Mouse (Mus musculus): ENCODE measurements around the gene Tcf20. TPM values are rescaled to one million over a fixed set of nuclear protein-coding genes. Genes with fewer than 3 reads are reported as not detected.
A peak's percentile ranks its signal among the peaks of the same experiment; 100 is the strongest.

Tcf20 gene
- total RNA-seq, 2 experiments from 2014 or later, result 60.7 to 67.9 TPM

DNA sequence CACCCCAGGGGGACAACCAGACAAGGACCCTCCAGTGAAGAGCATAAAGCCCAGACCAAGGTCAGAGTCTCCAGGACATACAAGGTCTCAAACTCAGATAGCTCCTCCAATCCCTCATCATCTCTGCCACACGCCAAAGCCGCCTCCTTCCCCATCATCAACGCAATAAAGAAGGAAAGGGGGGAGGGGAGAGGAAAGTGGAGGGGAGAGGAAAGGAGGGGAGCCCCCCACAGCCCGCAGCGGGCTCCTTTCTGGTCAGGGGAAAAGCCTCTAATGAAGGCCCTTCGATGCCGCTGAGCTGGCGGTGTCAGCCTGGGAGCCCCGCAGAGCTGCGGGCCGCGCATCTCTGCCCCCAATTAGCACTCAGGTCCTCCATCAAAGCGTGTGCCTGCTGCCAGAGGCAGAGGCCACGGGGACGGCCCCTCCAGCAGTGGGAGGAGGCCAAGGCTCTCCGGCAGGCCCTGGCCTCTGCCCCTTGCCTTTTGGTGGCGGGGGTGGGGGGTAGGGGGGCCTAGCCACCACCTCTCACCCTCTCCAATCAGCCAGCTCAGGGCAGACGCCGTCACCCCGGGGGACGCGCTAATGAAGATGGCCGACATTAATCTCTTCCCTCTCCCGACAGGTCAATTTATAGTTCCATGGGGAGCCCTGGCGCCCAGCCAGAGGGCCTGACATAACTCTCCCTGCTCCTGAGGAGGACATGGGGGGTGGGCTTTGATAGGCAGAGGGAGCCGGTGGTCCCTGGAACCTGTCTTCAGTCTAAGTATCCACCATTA is 26.7 kb downstream of the Tcf20 start:
- DNase-seq, result no peak
- intact Hi-C loops (cut with DNase I), result no loop called here

- DNase-seq, result no peak
- intact Hi-C loops (cut with DNase I), result no loop called here
These were observed 28.5 kb downstream of the Tcf20 start for GRCm38 (mm10) chr15:82959151-82959550.

GRCm38 (mm10) chr15:82958253-82958701 is 29.4 kb downstream of the Tcf20 start:
- peak in 1 of 2 experiments; percentile 40 for DNase-seq
- intact Hi-C loops (cut with DNase I), result no loop called here

- intact Hi-C loops (cut with DNase I), result no loop called here
- no peak for DNase-seq
These were observed 31.0 kb downstream of the Tcf20 start for GRCm38 (mm10) chr15:82956721-82957120.

DNA sequence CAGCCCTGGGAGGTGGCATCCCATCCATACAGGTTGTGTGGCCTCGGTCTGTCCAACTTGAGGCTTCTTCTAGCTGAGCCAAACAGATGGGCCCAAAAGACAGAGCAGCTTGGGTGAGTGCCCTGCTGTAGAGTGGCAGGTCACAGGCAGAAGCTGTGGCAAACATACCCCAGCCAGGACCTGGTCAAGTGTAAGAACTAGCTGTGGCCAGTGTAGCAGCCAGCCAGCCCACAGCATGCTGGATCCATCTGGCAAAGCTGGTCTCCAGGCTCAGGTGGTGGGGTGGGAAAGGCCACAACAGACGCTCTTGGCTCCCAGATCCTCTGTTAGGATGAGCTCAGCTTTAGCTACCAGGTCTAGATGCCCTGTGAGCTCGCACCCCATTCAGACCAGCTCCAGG is 31.4 kb downstream of the Tcf20 start:
- intact Hi-C loops (cut with DNase I), result no loop called here
- no peak for DNase-seq

DNA sequence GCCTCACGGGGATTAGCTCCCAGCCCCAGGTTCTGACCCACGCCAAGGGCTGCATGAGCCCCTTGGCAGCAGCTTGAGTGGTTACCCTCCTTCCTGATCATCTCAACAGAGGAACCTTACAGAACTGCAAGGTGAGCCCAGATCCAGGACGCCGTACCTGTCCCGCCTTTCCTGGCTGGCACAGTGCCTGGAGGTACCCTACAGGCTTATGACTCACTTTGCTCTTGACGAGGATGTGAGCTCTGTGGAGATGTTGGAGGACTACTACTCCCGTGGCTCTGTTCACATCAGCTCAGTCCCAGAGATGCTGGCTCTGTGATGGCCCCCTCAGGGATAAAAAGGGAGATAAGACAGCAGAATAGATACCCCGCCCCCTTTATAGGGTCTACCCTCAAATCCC is 32.4 kb downstream of the Tcf20 start:
- DNase-seq, result no peak
- intact Hi-C loops (cut with DNase I), result no loop called here

DNA sequence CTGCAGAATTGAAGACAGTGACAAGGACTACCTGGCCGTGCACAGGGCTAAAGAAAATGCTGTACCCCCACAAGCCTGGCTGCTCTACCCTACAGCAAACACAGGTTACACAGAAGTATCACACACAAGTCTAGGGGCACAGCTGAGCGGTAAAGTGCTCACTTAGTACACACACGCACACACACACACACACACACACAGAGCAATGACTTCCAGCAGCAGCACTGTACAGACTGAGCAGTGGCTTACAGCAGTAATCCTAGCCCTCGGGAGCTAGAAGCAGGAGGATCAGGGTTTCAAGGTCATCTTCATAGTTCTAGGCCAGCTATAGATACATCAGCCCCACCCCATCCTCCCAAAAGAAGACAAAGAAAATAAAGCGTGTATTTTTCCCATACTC is 33.6 kb downstream of the Tcf20 start:
- intact Hi-C loops (cut with DNase I), result no loop called here
- DNase-seq, result no peak

DNA sequence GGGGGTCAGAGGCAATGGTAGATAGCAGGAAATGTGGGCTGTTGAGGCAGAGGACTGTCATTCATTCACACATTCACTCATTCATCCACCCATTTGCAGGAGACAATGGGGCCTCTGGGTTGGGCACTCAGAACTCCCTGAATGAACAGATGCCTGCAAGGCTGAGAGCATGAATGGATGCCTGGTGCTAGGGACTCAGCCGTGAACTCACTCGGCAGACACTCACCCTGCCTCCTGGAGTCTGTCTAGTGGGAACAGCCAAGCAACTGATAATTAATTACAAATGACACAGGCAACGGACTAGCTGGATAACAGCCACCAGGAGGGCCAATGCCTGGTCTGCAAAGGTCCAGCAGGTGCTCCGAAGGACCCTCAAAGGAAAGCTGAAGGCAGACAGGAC is 34.6 kb downstream of the Tcf20 start:
- DNase-seq, result no peak
- intact Hi-C loops (cut with DNase I), result no loop called here

DNA sequence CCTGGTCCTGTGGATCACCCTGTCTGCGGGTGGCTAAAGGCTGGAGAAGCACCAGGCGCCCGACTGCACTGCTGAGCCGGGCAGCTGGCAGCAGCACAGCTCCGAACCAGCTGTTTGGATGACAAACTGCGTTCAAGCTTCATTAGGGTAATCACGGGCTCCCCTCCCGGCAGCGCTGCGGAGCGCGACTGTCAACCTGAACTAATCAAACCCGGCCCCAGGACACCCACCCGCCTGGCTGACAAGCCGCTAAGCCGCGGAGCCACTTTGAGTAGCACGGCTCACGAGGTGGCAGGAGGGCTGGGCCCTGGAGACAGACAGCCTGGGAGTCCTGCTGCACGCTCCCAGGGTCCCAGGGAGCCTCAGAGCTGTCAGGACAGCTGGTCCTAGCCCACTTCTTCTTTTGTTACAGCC is 35.4 kb downstream of the Tcf20 start:
- intact Hi-C loops (cut with DNase I), result no loop called here
- no peak for DNase-seq

DNA sequence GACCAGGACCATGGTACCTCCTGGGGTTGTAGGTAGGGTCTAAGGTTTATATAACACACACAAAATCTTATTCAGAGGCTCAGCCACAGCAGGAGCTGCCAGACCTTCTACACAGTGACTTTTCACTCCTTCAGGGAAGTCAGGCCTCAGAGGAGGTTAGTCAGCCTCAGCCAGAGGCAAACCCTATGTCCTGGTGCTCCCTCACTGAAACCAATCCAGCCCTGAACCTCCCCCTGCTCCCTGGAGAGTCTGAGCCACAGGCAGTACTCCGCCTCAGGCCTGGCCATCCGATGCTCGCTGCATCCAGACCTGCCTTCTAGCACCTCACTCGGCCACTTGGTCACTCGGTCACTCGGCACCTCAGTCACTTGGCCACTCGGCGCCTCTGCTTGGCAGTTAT is 37.4 kb downstream of the Tcf20 start:
- intact Hi-C loops (cut with DNase I), result no loop called here

GRCm38 (mm10) chr15:82947431-82947830 is 40.2 kb downstream of the Tcf20 start:
- no peak for DNase-seq

More for the DNA sequence above, 37.4 kb downstream of the Tcf20 start:
- DNase-seq, result peak in 1 of 2 experiments; percentile 18

DNA sequence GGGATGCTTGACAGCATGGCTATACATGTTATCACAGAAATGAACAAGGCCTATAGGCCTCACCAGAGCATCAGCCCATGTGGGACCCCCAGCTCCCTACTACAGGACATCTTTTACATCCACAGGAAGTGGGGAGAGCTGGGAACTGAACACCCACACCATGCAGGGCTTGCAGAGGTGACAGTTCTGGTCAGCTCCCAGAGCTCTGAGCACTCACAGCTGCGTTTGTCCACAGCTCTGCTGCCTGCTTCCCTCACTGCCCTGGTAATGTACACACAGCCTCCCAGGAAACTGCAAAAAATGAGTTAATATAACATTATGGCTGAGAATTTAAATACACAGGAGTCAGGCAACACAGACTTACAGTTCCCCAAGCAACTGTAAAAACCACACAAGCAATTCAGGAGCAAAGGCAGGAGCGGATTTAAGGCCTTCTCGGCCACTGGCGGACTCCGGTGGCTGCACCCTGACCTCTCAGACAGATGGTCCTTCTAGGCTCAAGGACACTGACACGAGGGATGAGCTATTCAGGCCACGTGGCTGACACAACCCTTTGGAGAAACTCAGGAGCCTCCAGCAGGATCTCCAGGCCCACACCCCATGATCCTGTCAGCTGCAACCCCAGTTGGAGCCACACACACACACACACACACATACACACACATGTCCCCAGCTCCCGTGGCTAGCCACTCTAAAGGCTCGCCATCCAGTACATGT is 43.0 kb downstream of the Tcf20 start:
- intact Hi-C loops (cut with DNase I), result no loop called here
- no peak for DNase-seq

More at GRCm38 (mm10) chr15:82947431-82947830, 40.2 kb downstream of the Tcf20 start:
- intact Hi-C loops (cut with DNase I), result no loop called here

- intact Hi-C loops (cut with DNase I), result no loop called here
- no peak for DNase-seq
These were observed 45.9 kb downstream of the Tcf20 start for GRCm38 (mm10) chr15:82941733-82942132.

DNA sequence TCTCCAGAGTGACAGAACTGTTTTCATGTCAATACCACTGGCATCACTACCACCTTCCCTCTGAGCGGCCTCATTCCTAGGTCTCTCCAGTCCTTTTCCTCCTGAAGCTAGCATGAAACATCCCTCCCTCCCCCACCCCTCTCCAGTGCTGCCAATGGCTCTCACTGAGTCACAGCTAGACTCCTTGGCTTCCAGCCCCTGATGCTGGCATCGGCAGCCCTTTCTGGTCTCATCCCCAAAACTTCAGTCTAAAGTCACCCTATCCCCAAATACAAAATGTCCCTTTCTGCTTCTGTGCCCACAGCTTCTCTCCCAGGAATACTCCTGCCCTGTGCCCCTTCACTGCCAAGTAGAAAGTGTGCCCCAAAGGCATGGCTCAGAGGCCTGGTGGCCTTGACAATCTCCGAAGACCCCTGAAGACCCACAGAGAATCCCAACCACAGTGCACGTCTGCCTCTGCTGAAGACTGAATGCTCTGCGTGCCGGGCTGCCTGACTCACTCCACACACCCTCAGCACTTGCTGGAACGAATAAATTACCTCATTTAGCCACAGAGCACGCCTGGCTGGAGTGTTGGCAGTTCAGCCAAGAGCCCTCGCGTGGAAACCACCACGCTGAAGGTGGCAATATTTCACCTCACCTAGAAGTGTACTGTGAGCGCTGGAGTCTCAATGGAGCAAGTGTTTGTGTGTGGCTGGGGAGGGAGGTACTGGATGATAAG is 47.0 kb downstream of the Tcf20 start:
- intact Hi-C loops (cut with DNase I), result no loop called here
- no peak for DNase-seq

GRCm38 (mm10) chr15:82938155-82938569 is 49.5 kb downstream of the Tcf20 start:
- peak; percentile 60 to 63 for DNase-seq
- intact Hi-C loops (cut with DNase I), result no loop called here

DNA sequence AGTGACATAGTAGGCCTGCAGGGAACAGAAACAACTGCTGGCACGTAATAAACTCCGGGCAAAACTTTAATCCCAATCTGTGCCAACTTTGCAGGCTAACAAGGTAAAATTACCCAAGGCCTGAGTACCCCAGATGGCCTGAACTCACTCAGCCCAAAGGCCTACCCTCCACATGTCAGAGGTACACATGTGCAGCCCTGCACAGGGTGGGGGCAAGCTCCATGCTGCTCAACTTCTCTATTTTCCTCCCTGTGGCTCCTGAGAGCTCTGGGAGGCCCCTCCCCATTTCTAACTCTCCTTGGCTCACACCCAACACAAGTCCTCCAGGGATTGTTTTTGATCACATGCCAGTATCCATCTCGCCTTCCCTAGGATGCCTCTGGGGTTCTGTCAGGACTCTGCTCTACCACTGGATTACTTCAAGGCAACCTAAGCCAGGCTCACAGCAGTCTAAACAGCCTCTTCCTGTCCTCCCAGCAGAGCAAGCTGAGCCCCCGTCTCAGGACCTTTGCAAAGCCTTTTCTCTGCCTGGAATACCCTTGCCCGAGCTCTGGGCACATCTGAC is 50.2 kb downstream of the Tcf20 start:
- intact Hi-C loops (cut with DNase I), result no loop called here
- DNase-seq, result no peak

DNA sequence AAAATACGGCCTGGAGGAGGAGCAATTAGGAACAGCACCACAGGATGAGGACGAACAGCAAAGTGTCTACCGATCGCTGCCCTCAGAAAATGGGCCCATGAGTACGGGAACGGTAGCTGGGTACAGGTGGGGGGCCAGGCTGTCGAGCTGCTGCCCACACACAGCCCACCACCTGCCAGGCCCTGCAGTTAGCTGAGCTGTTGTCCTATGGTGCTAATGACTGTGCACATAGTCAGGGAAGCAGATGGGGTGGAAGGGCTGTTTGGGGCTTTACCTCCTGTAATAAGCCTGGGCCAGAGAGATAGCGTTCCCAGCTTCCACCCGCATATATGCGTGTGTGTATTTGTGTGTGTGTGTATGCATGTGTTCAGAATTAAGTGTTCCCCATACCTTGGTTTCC is 52.7 kb downstream of the Tcf20 start:
- intact Hi-C loops (cut with DNase I), result no loop called here
- no peak for DNase-seq

GRCm38 (mm10) chr15:82932936-82933650 is 54.6 kb downstream of the Tcf20 start:
- intact Hi-C loops (cut with DNase I), result no loop called here
- DNase-seq, result no peak

DNA sequence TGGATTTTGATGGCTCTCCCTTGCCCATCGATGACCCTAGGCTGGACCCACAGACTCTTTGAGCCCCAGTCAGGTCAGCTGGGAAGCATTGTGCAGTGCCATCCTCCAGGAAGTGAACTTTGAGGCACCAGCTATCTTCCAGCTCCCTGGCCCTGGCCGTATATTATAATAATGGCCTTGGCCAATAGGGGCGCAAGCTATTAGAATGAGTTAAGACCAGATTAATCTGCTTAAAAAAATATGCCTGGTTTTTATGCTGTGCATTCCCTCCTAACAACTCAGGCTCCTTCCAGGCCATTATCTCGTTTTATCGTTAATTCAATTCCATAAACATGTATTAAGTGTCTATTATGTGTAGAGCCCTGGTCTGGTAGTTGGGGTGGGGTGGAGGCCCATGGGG is 56.2 kb downstream of the Tcf20 start:
- no peak for DNase-seq
- intact Hi-C loops (cut with DNase I), result no loop called here

GRCm38 (mm10) chr15:82929595-82929994 is 58.1 kb downstream of the Tcf20 start:
- intact Hi-C loops (cut with DNase I), result no loop called here
- no peak for DNase-seq
